Mouse (Mus musculus): ENCODE results near the gene Lrrc8d. TPM values are rescaled to one million over a fixed set of nuclear protein-coding genes. Genes with fewer than 3 reads are reported as not detected.

Gene Lrrc8d
- total and polyA plus RNA-seq, 3 experiments, result 7.0 to 26.1 (median 16.6) TPM

DNA sequence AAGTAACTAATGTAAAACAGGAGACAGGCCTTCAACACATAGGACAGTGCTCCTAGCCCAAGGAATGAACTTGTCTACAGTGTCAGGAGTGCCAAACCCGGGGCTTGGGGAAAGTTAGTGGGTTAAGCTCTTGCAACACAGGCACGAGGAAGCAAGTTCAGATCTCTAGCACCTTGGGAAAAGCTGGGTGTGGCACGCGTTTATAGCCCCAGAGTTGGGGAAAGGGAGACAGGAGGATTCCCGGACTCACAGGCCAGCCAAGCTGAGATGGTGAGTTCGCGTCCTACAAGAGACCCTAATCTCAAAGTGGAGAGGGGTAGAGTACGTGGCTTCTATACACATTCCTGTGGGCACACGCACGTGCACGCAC, 3.5 kb downstream of the Lrrc8d start:
- H3K27ac ChIP-seq (ENCODE audit: insufficient read depth, low read depth), result peak overlapping the region; percentile 72; the same call in 1 of the 2 replicates
- no peak for DNase-seq (ENCODE audit: extremely low read depth)
- H3K4me3 ChIP-seq (replicated peaks in 1 of 3; ENCODE audit: low read depth in 2 of 3, low read length in 2 of 3, poor library complexity in 1 of 3), result no peak overlapping the region
- no peaks in the 10 kb centered on the region for H3K9me3 ChIP-seq (replicated peaks; ENCODE audit: low read length)
- peak overlapping the region; percentile 89 for H3K9ac ChIP-seq (ENCODE audit: insufficient read depth, low read depth)
- in situ Hi-C loops (cut with MboI; ENCODE audit: low pct_ligation_motif_present, low pct_unique_long_range_greater_than_20kb, low sequenced_read_pairs) (no loop called here), dilution Hi-C loops (cut with MboI; ENCODE audit: extremely low pct_ligation_motif_present, extremely low pct_unique_long_range_greater_than_20kb, low sequenced_read_pairs) (no loop called here)
- H3K4me2 ChIP-seq (ENCODE audit: insufficient read depth, low read depth, poor library complexity, severe bottlenecking), result peak overlapping the region; percentile 76; the same call in 1 of the 2 replicates
- no peaks in the 10 kb centered on the region for H3K27me3 ChIP-seq (replicated peaks)
- H3K4me1 ChIP-seq (ENCODE audit: control insufficient read depth in 1 of 2, insufficient read depth in 2 of 2), result peaks cover 19 to 60% of the 10 kb centered on the region in 2 experiments
- TF ChIP-seq ELF1 (IDR thresholded peaks at IDR 0.05; ENCODE audit: low read depth, low read length), result no peak
- TF ChIP-seq POLR2A (IDR thresholded peaks at IDR 0.05; ENCODE audit: low read depth, low read length), result no peak
- TF ChIP-seq HCFC1 (IDR thresholded peaks at IDR 0.05; ENCODE audit: low read depth, low read length), result no peak
- no peak for TF ChIP-seq ZMIZ1 (IDR thresholded peaks at IDR 0.05; ENCODE audit: low read depth, low read length)
- no peak for TF ChIP-seq JUND (conservative IDR thresholded peaks at IDR 0.05; ENCODE audit: low read depth, low read length)
- TF ChIP-seq RCOR1 (conservative IDR thresholded peaks at IDR 0.05; ENCODE audit: low read depth, low read length), result no peak
- no peak for TF ChIP-seq BHLHE40 (IDR thresholded peaks at IDR 0.05; ENCODE audit: low read depth, low read length)
- TF ChIP-seq MAZ (IDR thresholded peaks at IDR 0.05; ENCODE audit: low read depth, low read length), result no peak
- no peak for TF ChIP-seq MAX (IDR thresholded peaks at IDR 0.05; ENCODE audit: low read length)
- no peak for TF ChIP-seq TCF12 (IDR thresholded peaks at IDR 0.05; ENCODE audit: low read depth, low read length)
- no peak for TF ChIP-seq EP300 (IDR thresholded peaks at IDR 0.05; ENCODE audit: low read length)
- no peak for TF ChIP-seq ZKSCAN1 (IDR thresholded peaks at IDR 0.05; ENCODE audit: borderline replicate concordance, low read depth, low read length)
- peaks cover 71% of the 10 kb centered on the region for H3K79me2 ChIP-seq (replicated peaks; ENCODE audit: control insufficient read depth, extremely low read depth, insufficient read depth, poor library complexity, severe bottlenecking)
- H3K36me3 ChIP-seq (replicated peaks in 1 of 2; ENCODE audit: control insufficient read depth in 1 of 2, insufficient read depth in 1 of 2, low read length in 1 of 2), result peaks cover 23 to 52% of the 10 kb centered on the region in 2 experiments

DNA sequence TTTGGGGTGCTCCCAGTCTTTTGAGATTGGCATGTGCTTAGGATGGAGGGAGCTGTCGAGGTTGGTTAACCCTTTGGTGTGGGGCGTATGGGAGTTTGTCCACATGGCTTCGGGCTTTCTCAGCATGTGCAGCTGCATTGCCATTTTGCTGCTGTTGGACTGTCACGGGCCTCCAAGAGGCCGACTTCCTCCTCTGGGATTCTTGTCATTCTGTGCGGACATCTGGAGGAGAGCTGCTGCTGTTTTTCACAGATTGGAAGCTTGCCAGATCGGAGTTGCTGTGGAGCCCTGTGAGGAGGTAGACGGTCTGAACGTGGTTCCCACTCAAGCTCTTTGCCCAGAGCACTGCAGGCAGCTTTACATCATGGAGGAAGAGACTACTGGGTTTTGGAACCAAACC, 4.8 kb downstream of the Lrrc8d start:
- peaks cover 28 to 64% of the 10 kb centered on the region in 2 experiments for H3K36me3 ChIP-seq (replicated peaks in 1 of 2; ENCODE audit: control insufficient read depth in 1 of 2, insufficient read depth in 1 of 2, low read length in 1 of 2)
- dilution Hi-C loops (cut with MboI; ENCODE audit: extremely low pct_ligation_motif_present, extremely low pct_unique_long_range_greater_than_20kb, low sequenced_read_pairs) (no loop called here), in situ Hi-C loops (cut with MboI; ENCODE audit: low pct_ligation_motif_present, low pct_unique_long_range_greater_than_20kb, low sequenced_read_pairs) (no loop called here)
- peaks cover 83% of the 10 kb centered on the region for H3K79me2 ChIP-seq (replicated peaks; ENCODE audit: control insufficient read depth, extremely low read depth, insufficient read depth, poor library complexity, severe bottlenecking)
- DNase-seq (ENCODE audit: extremely low read depth), result no peak
- H3K9ac ChIP-seq (ENCODE audit: insufficient read depth, low read depth), result no peak overlapping the region
- H3K27me3 ChIP-seq (replicated peaks), result no peaks in the 10 kb centered on the region
- peaks cover 24 to 63% of the 10 kb centered on the region in 2 experiments for H3K4me1 ChIP-seq (ENCODE audit: control insufficient read depth in 1 of 2, insufficient read depth in 2 of 2)
- no peaks in the 10 kb centered on the region for H3K9me3 ChIP-seq (replicated peaks; ENCODE audit: low read length)
- H3K4me2 ChIP-seq (ENCODE audit: insufficient read depth, low read depth, poor library complexity, severe bottlenecking), result no peak overlapping the region
- H3K27ac ChIP-seq (ENCODE audit: insufficient read depth, low read depth), result no peak overlapping the region
- H3K4me3 ChIP-seq (replicated peaks in 1 of 3; ENCODE audit: low read depth in 2 of 3, low read length in 2 of 3, poor library complexity in 1 of 3), result no peak overlapping the region
- TF ChIP-seq NELFE (IDR thresholded peaks at IDR 0.05; ENCODE audit: low read depth, low read length) (no peak), ELF1 (IDR thresholded peaks at IDR 0.05; ENCODE audit: low read depth, low read length) (no peak), SIN3A (IDR thresholded peaks at IDR 0.05; ENCODE audit: low read length) (no peak), ZMIZ1 (IDR thresholded peaks at IDR 0.05; ENCODE audit: low read depth, low read length) (no peak), MEF2A (IDR thresholded peaks at IDR 0.05; ENCODE audit: borderline replicate concordance, low read depth, low read length) (no peak), CHD2 (IDR thresholded peaks at IDR 0.05; ENCODE audit: low read length) (no peak), NRF1 (IDR thresholded peaks at IDR 0.05; ENCODE audit: low read depth, low read length) (no peak), JUND (conservative IDR thresholded peaks at IDR 0.05; ENCODE audit: low read depth, low read length) (no peak), TCF12 (IDR thresholded peaks at IDR 0.05; ENCODE audit: low read depth, low read length) (no peak), ZC3H11A (IDR thresholded peaks at IDR 0.05; ENCODE audit: low read depth, low read length) (no peak), HCFC1 (IDR thresholded peaks at IDR 0.05; ENCODE audit: low read depth, low read length) (no peak), MAFK (IDR thresholded peaks at IDR 0.05; ENCODE audit: insufficient replicate concordance, low read length) (no peak), RAD21 (IDR thresholded peaks at IDR 0.05; ENCODE audit: low read depth, low read length) (no peak), MXI1 (IDR thresholded peaks at IDR 0.05; ENCODE audit: low read depth, low read length) (no peak), ZKSCAN1 (IDR thresholded peaks at IDR 0.05; ENCODE audit: borderline replicate concordance, low read depth, low read length) (no peak), MYC (IDR thresholded peaks at IDR 0.05; ENCODE audit: low read depth, low read length) (no peak), POLR2A (IDR thresholded peaks at IDR 0.05; ENCODE audit: low read depth, low read length) (no peak), EP300 (IDR thresholded peaks at IDR 0.05; ENCODE audit: low read length) (no peak)

Measured in CH12.LX (cell line).